Comparison of ENCODE assay signal across 7 mouse cellular contexts in the genomic region with DNA sequence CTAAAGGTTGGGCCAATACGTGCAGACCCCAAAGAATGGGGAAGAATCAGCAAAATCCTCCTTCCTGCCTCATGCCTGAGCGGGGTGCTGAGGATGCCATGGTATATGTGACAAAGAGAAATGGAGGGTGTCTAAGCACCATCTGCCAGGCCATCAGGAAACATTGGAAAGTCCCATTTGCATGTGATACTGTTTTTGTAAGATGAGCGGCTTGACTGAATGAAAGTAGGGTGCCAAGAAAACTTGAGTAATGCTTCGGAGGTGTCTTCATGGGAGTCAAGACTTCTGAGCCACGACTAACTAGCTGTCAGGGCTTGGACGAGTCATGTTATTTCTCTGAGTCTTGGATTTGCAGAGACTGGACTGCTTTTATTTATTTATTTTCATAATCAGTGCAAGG.
"Had no signal": no experiment of that assay in that cellular context is flagged by ENCODE, and none has a peak within 500 bp of the region (broad histone marks: within the 10 kb centered on the region; RNA-seq: fewer than 3 reads in every experiment).

No protein-coding gene starts in this region.

- DNase-seq: liver, embryonic 13.5 days; liver, postnatal 0 days; lung, postnatal 14 days; right cerebral cortex, adult 18-20 months; spleen, adult 18-20 months; thymus, adult 2 months; thymus, postnatal 25 days had no signal
